Mouse (Mus musculus) limb, embryonic 11.5 days (tissue): Measurements from ENCODE around the gene Zfhx2. TPM values are rescaled to one million over a fixed set of nuclear protein-coding genes. Genes with fewer than 3 reads are reported as not detected.

Experiments
- ATAC-seq: fragments of 200-750 bp; cut with Nextera tagmentation; 2 replicates; pipeline ENCODE4 v1.8.0; 2017; ENCODE audit warnings: low read depth; ENCODE audit not compliant: insufficient number of reproducible peaks, low FRiP score, low TSS enrichment
- DNase-seq: peaks from one replicate; pipeline ENCODE4 v3.0.0-alpha.2; 2015; ENCODE audit warnings: low spot score
- H3K27ac ChIP-seq: fragments of 300-500 bp; sonication (generic); replicated peaks from 2 replicates; pipeline ENCODE4 v1.5.1; 2014; ENCODE audit warnings: low read depth, mild to moderate bottlenecking, low read length
- H3K27me3 ChIP-seq: fragments of 300-500 bp; sonication (generic); 2 replicates; pipeline ENCODE4 v1.6.1; 2014; ENCODE audit warnings: mild to moderate bottlenecking, low read length, mixed read lengths; ENCODE audit not compliant: control insufficient read depth, insufficient read depth
- H3K36me3 ChIP-seq: fragments of 300-500 bp; sonication (generic); 2 replicates; pipeline ENCODE4 v1.6.1; 2014; ENCODE audit warnings: mild to moderate bottlenecking, low read length, moderate library complexity, mixed read lengths; ENCODE audit not compliant: control insufficient read depth, insufficient read depth
- H3K4me1 ChIP-seq: fragments of 300-500 bp; sonication (generic); 2 replicates; pipeline ENCODE4 v1.6.1; 2014; ENCODE audit warnings: low read length, mixed read lengths; ENCODE audit not compliant: control insufficient read depth, insufficient read depth
- H3K4me2 ChIP-seq: fragments of 300-500 bp; sonication (generic); 2 replicates; pipeline ENCODE4 v1.6.1; 2014; ENCODE audit warnings: low read depth, mild to moderate bottlenecking, moderate library complexity; ENCODE audit not compliant: severe bottlenecking
- H3K4me3 ChIP-seq: fragments of 300-500 bp; sonication (generic); 2 replicates; pipeline ENCODE4 v1.5.1; 2014; ENCODE audit warnings: low read depth, low read length
- H3K9ac ChIP-seq: fragments of 300-500 bp; sonication (generic); 2 replicates; pipeline ENCODE4 v1.6.1; 2014; ENCODE audit warnings: mild to moderate bottlenecking, low read length
- H3K9me3 ChIP-seq: fragments of 300-500 bp; sonication (generic); 2 replicates; pipeline ENCODE4 v1.6.1; 2016; ENCODE audit warnings: low read length; ENCODE audit not compliant: control insufficient read depth
- WGBS: fragments of 180-500 bp; shearing (Covaris S2); extraction: QIAGEN DNeasy Blood & Tissue Kit; methylation state at CpG from one replicate; pipeline ENCODE4 v1.1.7; 2014; 5-methylcytosine and 5-hydroxymethylcytosine counted together
- polyA plus RNA-seq: library from polyadenylated mRNA; unstranded; fragments of >200 nt; fragmentation: Nextera tagmentation; extraction: Ambion mirVana; gene quantifications from 2 replicates; pipeline ENCODE4 v1.2.1, GENCODE M21; 2014

The Zfhx2 gene
- polyA plus RNA-seq, 1 experiment from 2014 or later, result 4.8 TPM

DNA sequence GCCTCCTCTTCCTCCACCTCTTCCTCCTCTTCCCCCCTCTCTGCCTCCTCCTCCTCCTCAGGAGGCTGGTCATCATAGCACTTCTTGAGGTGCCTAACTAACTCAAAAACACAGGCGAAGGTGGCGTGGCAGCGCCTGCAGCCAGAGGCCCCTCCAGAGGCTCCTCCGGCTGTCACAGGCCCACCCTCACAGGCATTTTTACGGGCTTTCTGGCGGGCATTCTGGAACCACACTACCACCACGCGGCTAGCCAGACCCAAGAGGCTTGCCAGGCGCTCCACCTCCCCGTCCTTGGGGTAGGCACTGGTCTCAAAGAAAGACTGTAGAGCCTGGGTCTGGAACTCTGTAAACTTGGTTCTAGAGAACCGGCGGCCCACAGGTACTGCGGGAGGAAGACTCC, 26.7 kb downstream of the Zfhx2 start:
- Histone ChIP-seq H3K36me3 (peaks cover 5% of the 10 kb centered on the region), H3K9me3 (no peaks in the 10 kb centered on the region), H3K27me3 (peaks cover 4% of the 10 kb centered on the region; the same call in 1 of the 2 replicates), H3K27ac (no peak overlapping the region), H3K4me3 (no peak overlapping the region), H3K4me2 (no peak overlapping the region), H3K4me1 (peaks cover 11% of the 10 kb centered on the region), H3K9ac (no peak overlapping the region)
- 80% methylated on average over 13 of the region's 13 CpGs for WGBS
- no peak for DNase-seq
- no peak for ATAC-seq

DNA sequence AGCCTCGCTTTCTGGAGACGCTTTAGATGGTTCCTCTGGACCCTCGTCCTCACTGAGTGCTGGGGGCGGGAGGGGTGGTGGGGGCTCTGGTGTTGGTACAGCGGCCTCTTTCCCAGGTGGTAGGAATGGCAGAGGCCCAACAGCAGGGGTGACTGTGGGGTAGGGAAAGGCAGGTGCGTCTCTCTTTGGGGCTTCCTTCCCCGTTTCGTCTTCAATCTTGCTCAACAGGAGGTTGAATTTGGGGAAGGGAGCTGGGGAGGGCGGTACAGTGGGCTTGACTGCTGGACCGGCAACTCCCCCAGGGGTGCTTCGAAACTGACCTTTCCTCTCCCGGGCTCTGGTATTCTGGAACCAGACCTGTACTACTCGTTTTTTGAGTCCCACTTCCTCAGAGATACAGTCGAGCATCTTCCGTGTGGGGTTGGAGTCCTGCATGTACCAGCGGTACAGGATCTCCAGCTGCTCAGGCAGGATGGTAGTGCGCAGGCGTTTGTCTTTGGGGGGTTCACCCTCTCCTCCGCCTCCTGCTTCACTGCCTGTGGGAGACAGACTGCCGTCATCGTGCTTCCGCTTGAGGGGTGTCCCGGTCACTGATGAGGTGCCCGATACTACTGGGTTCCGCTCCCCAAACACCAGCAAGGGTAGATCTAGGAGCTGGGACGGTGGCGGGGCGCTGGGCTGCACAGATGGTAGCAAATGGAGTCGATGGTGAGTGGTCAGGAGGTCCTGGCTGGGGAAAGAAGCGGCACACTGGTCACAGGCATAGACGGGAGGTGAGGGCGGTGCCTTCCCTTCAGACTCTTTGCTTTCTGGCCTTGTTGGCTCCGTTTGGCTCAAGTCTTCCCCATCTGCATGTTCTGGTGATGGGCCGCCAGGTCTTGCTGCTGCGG, 27.4 kb downstream of the Zfhx2 start:
- Histone ChIP-seq H3K4me1 (peaks cover 11% of the 10 kb centered on the region), H3K36me3 (peaks cover 5% of the 10 kb centered on the region)

DNA sequence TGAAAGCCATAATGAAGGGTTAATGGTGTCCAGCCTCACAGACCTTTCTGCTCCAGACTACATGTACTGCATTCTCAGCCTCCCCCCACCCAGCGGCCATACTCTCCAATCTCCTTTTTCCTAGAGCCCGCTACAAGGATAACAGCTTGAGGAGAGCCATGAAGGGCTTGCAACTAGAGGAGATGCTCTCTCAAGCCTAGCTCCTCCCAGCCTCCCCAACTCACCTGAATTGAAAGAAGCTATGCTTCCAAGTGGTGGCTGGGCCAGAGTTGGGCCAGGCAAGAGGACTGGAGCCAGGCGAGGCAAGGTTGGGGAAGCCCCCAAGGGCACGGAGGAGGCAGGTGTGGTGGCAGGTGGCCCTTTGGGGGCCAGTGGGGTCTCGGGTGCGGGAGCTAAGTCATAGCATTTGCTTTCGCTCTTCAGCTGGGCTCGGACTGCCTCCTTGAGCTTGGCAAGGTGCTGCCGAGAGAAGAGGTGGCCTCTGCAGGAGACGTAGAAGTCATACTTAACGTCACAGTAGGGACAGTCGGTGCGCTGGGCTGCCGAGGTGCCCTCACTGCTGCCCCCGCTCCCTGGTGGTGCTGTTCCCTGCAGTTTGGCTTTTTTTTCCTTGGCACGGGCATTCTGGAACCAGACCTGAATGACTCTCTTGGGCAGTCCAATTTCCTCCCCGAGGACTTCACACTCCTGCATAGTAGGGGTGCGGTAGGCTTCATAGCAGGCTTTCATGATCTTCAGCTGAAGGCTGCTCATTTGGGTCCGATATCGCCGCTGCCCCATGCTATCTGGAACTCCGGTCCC, 28.3 kb downstream of the Zfhx2 start:
- Histone ChIP-seq H3K36me3 (peaks cover 5% of the 10 kb centered on the region), H3K27me3 (peaks cover 4% of the 10 kb centered on the region; the same call in 1 of the 2 replicates), H3K4me3 (no peak overlapping the region), H3K4me2 (no peak overlapping the region), H3K4me1 (peaks cover 11% of the 10 kb centered on the region), H3K9me3 (no peaks in the 10 kb centered on the region), H3K27ac (no peak overlapping the region), H3K9ac (no peak overlapping the region)
- DNase-seq (no peak), ATAC-seq (no peak)
- 85% methylated on average over 22 of the region's 22 CpGs for WGBS

More for the DNA sequence above, 27.4 kb downstream of the Zfhx2 start:
- no peak overlapping the region for H3K27ac ChIP-seq
- no peak for DNase-seq
- ATAC-seq, result no peak
- H3K27me3 ChIP-seq, result peaks cover 4% of the 10 kb centered on the region; the same call in 1 of the 2 replicates
- no peaks in the 10 kb centered on the region for H3K9me3 ChIP-seq
- 68% methylated on average over 35 of the region's 35 CpGs for WGBS
- H3K9ac ChIP-seq, result no peak overlapping the region
- no peak overlapping the region for H3K4me2 ChIP-seq
- no peak overlapping the region for H3K4me3 ChIP-seq

DNA sequence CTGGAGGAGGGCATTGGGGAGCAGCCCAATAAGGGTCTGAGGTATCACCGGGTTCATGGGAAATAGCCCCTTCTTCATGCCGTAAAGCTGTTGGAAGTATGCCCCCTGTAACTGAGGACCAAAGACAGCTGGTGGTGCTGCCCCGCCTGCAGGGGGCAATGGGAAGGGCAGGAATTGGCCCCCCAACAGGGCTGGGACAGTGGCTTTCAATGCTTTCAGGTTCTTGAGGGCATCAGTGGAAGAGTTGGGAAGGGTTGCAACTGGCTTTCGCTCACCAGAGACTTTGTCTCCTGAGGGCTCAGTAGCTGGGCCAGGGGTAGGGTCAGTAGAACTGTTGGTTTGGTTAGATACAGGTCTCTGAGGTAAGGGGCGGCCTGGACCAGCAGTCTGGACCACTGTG, 29.0 kb downstream of the Zfhx2 start:
- H3K36me3 ChIP-seq, result peaks cover 5% of the 10 kb centered on the region
- H3K27me3 ChIP-seq, result peaks cover 4% of the 10 kb centered on the region; the same call in 1 of the 2 replicates
- DNase-seq (no peak), ATAC-seq (no peak)
- no peak overlapping the region for H3K4me3 ChIP-seq
- no peak overlapping the region for H3K9ac ChIP-seq
- 84% methylated on average over 5 of the region's 5 CpGs for WGBS
- no peak overlapping the region for H3K4me2 ChIP-seq
- no peak overlapping the region for H3K27ac ChIP-seq
- no peaks in the 10 kb centered on the region for H3K9me3 ChIP-seq
- H3K4me1 ChIP-seq, result peaks cover 11% of the 10 kb centered on the region

DNA sequence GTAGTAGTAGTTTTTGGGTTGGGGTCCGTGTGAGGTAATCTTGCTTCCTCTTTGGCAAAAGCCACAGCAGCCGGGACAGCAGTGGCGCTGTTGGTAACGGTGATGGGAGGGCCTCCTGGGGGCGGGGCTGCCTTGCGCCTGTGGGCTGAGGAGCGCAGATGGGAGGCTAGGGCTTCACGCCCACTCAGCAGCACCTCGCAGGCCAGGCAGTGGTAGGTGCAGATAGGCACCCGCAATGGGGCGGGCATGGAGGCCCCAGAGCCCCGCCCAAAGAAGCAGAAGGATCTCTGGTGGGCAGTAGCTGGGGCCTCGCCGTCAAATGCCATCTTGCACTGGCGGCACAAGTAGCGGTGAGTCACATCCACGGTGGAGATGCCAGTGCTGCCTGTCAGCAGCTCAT, 29.5 kb downstream of the Zfhx2 start:
- H3K4me2 ChIP-seq, result peak overlapping the region; percentile 36
- peaks cover 4% of the 10 kb centered on the region; the same call in 1 of the 2 replicates for H3K27me3 ChIP-seq
- H3K4me3 ChIP-seq, result no peak overlapping the region
- no peak overlapping the region for H3K9ac ChIP-seq
- H3K4me1 ChIP-seq, result peaks cover 11% of the 10 kb centered on the region
- ATAC-seq (peak; percentile 41; the same call in 1 of the 2 replicates), DNase-seq (peak; percentile 69)
- no peaks in the 10 kb centered on the region for H3K9me3 ChIP-seq
- WGBS, result 10% methylated on average over 17 of the region's 17 CpGs
- peaks cover 4% of the 10 kb centered on the region for H3K36me3 ChIP-seq
- H3K27ac ChIP-seq, result no peak overlapping the region

DNA sequence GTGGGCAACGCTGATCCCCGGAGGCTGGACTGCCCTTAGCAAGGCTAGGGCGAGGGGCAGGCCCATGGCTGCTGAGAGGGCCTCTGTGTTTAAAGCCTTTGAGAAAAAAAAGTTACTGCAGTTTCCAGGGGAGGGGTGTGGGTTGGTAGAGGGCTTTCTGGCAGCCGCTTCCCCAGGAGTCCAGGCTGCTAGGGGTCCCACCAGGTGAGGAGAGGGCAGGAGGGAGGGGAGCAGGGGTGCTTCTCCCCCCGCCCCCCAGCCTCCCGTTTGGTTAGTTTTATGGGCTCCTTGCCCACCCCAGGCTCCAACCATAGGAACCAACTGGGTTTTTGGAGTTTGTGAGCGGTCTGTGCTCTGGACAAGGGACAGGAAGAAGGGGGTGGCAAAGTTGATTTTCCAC, 30.3 kb downstream of the Zfhx2 start:
- 0 out of 2 replicates have a peak, but pooled peaks have one; percentile 44 for ATAC-seq
- 35% methylated on average over 7 of the region's 7 CpGs for WGBS
- no peak overlapping the region for H3K4me3 ChIP-seq
- H3K9ac ChIP-seq, result no peak overlapping the region
- H3K4me2 ChIP-seq, result peak overlapping the region; percentile 25; the same call in 1 of the 2 replicates
- H3K9me3 ChIP-seq, result no peaks in the 10 kb centered on the region
- H3K4me1 ChIP-seq, result peaks cover 11% of the 10 kb centered on the region
- H3K27me3 ChIP-seq, result peaks cover 4% of the 10 kb centered on the region; the same call in 1 of the 2 replicates
- DNase-seq, result no peak
- 0 out of 2 replicates have a peak overlapping the region, but pooled peaks have one; percentile 18 for H3K27ac ChIP-seq
- H3K36me3 ChIP-seq, result peaks cover 3% of the 10 kb centered on the region

DNA sequence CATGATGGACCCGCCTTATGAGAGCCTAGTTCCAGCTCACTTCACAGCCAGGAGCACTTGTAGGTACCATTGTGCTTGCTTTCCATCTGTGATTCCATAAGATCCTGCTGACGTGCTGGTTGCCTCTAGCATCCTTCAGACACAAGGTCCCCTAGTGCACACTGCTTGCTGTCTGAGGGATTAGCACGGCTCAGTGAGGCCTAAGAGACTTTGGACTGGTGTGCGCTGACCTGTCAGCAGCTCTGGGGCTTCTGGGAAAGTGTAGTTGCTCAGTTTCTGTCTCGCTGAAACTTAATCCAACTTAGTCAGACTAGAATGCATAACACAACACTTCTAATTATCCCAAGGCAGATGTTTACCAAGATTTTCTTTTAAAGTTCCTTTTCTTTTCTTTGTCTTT, 32.2 kb downstream of the Zfhx2 start:
- Histone ChIP-seq H3K36me3 (no peaks in the 10 kb centered on the region), H3K9ac (no peak overlapping the region), H3K4me2 (no peak overlapping the region), H3K27me3 (peaks cover 4% of the 10 kb centered on the region; the same call in 1 of the 2 replicates), H3K9me3 (no peaks in the 10 kb centered on the region), H3K4me1 (peaks cover 11% of the 10 kb centered on the region), H3K27ac (no peak overlapping the region), H3K4me3 (no peak overlapping the region)
- DNase-seq (no peak), ATAC-seq (no peak)
- WGBS, result 77% methylated on average over 5 of the region's 5 CpGs

DNA sequence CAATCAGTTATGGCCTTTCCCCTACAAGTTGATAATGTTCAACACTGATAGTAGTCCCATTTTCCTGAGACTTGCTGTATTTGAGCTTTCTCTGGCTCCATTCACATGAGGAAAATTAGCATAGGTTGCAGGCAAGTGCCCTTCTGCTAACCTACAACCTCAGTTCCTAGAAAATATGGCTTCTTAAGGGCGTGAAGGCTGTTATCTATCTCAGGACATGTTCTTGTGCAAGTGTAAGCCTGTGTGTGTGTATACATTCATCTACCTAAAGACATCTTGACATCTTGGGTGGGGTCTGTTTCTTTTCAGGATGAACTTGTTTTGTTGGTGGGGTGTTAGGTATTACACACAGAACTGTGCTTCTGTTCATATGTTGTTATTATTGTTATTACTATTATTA, 33.1 kb downstream of the Zfhx2 start:
- H3K36me3 ChIP-seq, result no peaks in the 10 kb centered on the region
- WGBS, result 88% methylated on average over 1 of the region's 1 CpGs
- H3K4me1 ChIP-seq, result peaks cover 11% of the 10 kb centered on the region
- ATAC-seq, result no peak
- no peak overlapping the region for H3K4me3 ChIP-seq
- peaks cover 2% of the 10 kb centered on the region; the same call in 1 of the 2 replicates for H3K27me3 ChIP-seq
- H3K9ac ChIP-seq, result no peak overlapping the region
- H3K9me3 ChIP-seq, result no peaks in the 10 kb centered on the region
- no peak overlapping the region for H3K27ac ChIP-seq
- no peak overlapping the region for H3K4me2 ChIP-seq
- DNase-seq, result no peak
